Mouse (Mus musculus) hindbrain, embryonic 15.5 days (tissue): ENCODE results near the gene Syne1. TPM values are rescaled to one million over a fixed set of nuclear protein-coding genes. Genes with fewer than 3 reads are reported as not detected.

Experiments
- ATAC-seq: fragments of 200-750 bp; cut with Nextera tagmentation; 2 replicates; pipeline ENCODE4 v1.8.0; 2017; ENCODE audit warnings: low read depth, moderate number of reproducible peaks, moderate TSS enrichment; ENCODE audit not compliant: low FRiP score
- H3K27ac ChIP-seq: fragments of 300-500 bp; sonication (generic); replicated peaks from 2 replicates; pipeline ENCODE4 v1.5.1; 2015; ENCODE audit warnings: mild to moderate bottlenecking, inconsistent platforms
- H3K27me3 ChIP-seq: fragments of 300-500 bp; sonication (generic); 2 replicates; pipeline ENCODE4 v1.6.1; 2015; ENCODE audit warnings: control low read depth, inconsistent platforms
- H3K36me3 ChIP-seq: fragments of 300-500 bp; sonication (generic); 2 replicates; pipeline ENCODE4 v1.6.1; 2015; ENCODE audit warnings: control low read depth, inconsistent platforms
- H3K4me1 ChIP-seq: fragments of 300-500 bp; sonication (generic); replicated peaks from 2 replicates; pipeline ENCODE4 v1.6.1; 2015; ENCODE audit warnings: control low read depth, inconsistent platforms
- H3K4me2 ChIP-seq: fragments of 300-500 bp; sonication (generic); 2 replicates; pipeline ENCODE4 v1.6.1; 2015; ENCODE audit warnings: moderate library complexity, mild to moderate bottlenecking, inconsistent platforms
- H3K4me3 ChIP-seq: fragments of 300-500 bp; sonication (generic); 2 replicates; pipeline ENCODE4 v1.5.1; 2015; ENCODE audit warnings: mild to moderate bottlenecking, inconsistent platforms
- H3K9ac ChIP-seq: fragments of 300-500 bp; sonication (generic); 2 replicates; pipeline ENCODE4 v1.6.1; 2015; ENCODE audit warnings: inconsistent platforms
- H3K9me3 ChIP-seq: fragments of 300-500 bp; sonication (generic); 2 replicates; pipeline ENCODE4 v1.6.1; 2016; ENCODE audit warnings: control low read depth, inconsistent platforms
- WGBS: fragments of 180-500 bp; shearing (Covaris S2); methylation state at CpG from one replicate; pipeline ENCODE4 v1.1.7; 2015; 5-methylcytosine and 5-hydroxymethylcytosine counted together
- polyA plus RNA-seq: library from polyadenylated mRNA; unstranded; fragments of >200 nt; fragmentation: Nextera tagmentation; extraction: Ambion mirVana; gene quantifications from 2 replicates; pipeline ENCODE4 v1.2.1, GENCODE M21; 2015

The Syne1 gene
- polyA plus RNA-seq, 1 experiment from 2014 or later: 15.2 TPM

GRCm38 (mm10) chr10:5480097-5480496, 71.2 kb downstream of the Syne1 start:
- no peaks in the 10 kb centered on the region for H3K9me3 ChIP-seq
- no peak overlapping the region for H3K9ac ChIP-seq
- H3K36me3 ChIP-seq: no peaks in the 10 kb centered on the region
- no peaks in the 10 kb centered on the region for H3K4me1 ChIP-seq
- no peaks in the 10 kb centered on the region for H3K27me3 ChIP-seq
- no peak for ATAC-seq
- no peak overlapping the region for H3K4me2 ChIP-seq
- no peak overlapping the region for H3K27ac ChIP-seq
- WGBS: 56% methylated on average over 6 of the region's 6 CpGs
- H3K4me3 ChIP-seq: no peak overlapping the region

GRCm38 (mm10) chr10:5468638-5469037, 82.6 kb downstream of the Syne1 start:
- no peaks in the 10 kb centered on the region for H3K9me3 ChIP-seq
- no peak overlapping the region for H3K4me2 ChIP-seq
- no peak overlapping the region for H3K4me3 ChIP-seq
- H3K9ac ChIP-seq: no peak overlapping the region
- WGBS: 95% methylated on average over 2 of the region's 2 CpGs
- H3K27me3 ChIP-seq: no peaks in the 10 kb centered on the region
- no peaks in the 10 kb centered on the region for H3K4me1 ChIP-seq
- H3K36me3 ChIP-seq: no peaks in the 10 kb centered on the region
- ATAC-seq: no peak
- H3K27ac ChIP-seq: no peak overlapping the region

- Histone ChIP-seq H3K9ac (no peak overlapping the region), H3K27ac (no peak overlapping the region), H3K36me3 (no peaks in the 10 kb centered on the region), H3K4me3 (no peak overlapping the region), H3K27me3 (no peaks in the 10 kb centered on the region), H3K9me3 (no peaks in the 10 kb centered on the region), H3K4me1 (no peaks in the 10 kb centered on the region), H3K4me2 (no peak overlapping the region)
- ATAC-seq: no peak
These were observed 97.5 kb downstream of the Syne1 start for GRCm38 (mm10) chr10:5453830-5454229.

- WGBS: 91% methylated on average over 2 of the region's 2 CpGs
- Histone ChIP-seq H3K27me3 (no peaks in the 10 kb centered on the region), H3K4me2 (no peak overlapping the region), H3K4me1 (no peaks in the 10 kb centered on the region), H3K4me3 (no peak overlapping the region), H3K9ac (no peak overlapping the region), H3K36me3 (no peaks in the 10 kb centered on the region), H3K27ac (no peak overlapping the region), H3K9me3 (no peaks in the 10 kb centered on the region)
- no peak for ATAC-seq
These were observed 101.3 kb downstream of the Syne1 start for GRCm38 (mm10) chr10:5449944-5450343.

GRCm38 (mm10) chr10:5447950-5448716, 103.1 kb downstream of the Syne1 start:
- Histone ChIP-seq H3K4me1 (no peaks in the 10 kb centered on the region), H3K27ac (no peak overlapping the region), H3K4me3 (no peak overlapping the region), H3K27me3 (no peaks in the 10 kb centered on the region), H3K4me2 (no peak overlapping the region), H3K9me3 (no peaks in the 10 kb centered on the region), H3K36me3 (no peaks in the 10 kb centered on the region), H3K9ac (no peak overlapping the region)
- no peak for ATAC-seq
- WGBS: 68% methylated on average over 4 of the region's 4 CpGs

- ATAC-seq: no peak
- no peak overlapping the region for H3K27ac ChIP-seq
- no peaks in the 10 kb centered on the region for H3K4me1 ChIP-seq
- no peaks in the 10 kb centered on the region for H3K36me3 ChIP-seq
- no peaks in the 10 kb centered on the region for H3K27me3 ChIP-seq
- H3K9me3 ChIP-seq: no peaks in the 10 kb centered on the region
- no peak overlapping the region for H3K9ac ChIP-seq
- WGBS: 92% methylated on average over 3 of the region's 3 CpGs
- H3K4me2 ChIP-seq: no peak overlapping the region
- no peak overlapping the region for H3K4me3 ChIP-seq
These were observed 106.0 kb downstream of the Syne1 start for GRCm38 (mm10) chr10:5445313-5445712.

- 88% methylated on average over 2 of the region's 2 CpGs for WGBS
- H3K9ac ChIP-seq: no peak overlapping the region
These were observed 108.3 kb downstream of the Syne1 start for GRCm38 (mm10) chr10:5443020-5443419.

GRCm38 (mm10) chr10:5439802-5440350, 111.4 kb downstream of the Syne1 start:
- Histone ChIP-seq H3K27me3 (no peaks in the 10 kb centered on the region), H3K9ac (no peak overlapping the region), H3K4me1 (no peaks in the 10 kb centered on the region), H3K9me3 (no peaks in the 10 kb centered on the region), H3K36me3 (no peaks in the 10 kb centered on the region), H3K4me3 (no peak overlapping the region), H3K4me2 (no peak overlapping the region), H3K27ac (no peak overlapping the region)
- ATAC-seq: no peak
- WGBS: 41% methylated on average over 2 of the region's 2 CpGs

More at GRCm38 (mm10) chr10:5443020-5443419, 108.3 kb downstream of the Syne1 start:
- Histone ChIP-seq H3K36me3 (no peaks in the 10 kb centered on the region), H3K4me3 (no peak overlapping the region), H3K4me1 (no peaks in the 10 kb centered on the region), H3K4me2 (no peak overlapping the region), H3K9me3 (no peaks in the 10 kb centered on the region), H3K27ac (no peak overlapping the region), H3K27me3 (no peaks in the 10 kb centered on the region)
- no peak for ATAC-seq

GRCm38 (mm10) chr10:5437766-5438165, 113.5 kb downstream of the Syne1 start:
- Histone ChIP-seq H3K9ac (no peak overlapping the region), H3K27ac (no peak overlapping the region), H3K4me2 (no peak overlapping the region), H3K4me3 (no peak overlapping the region), H3K4me1 (no peaks in the 10 kb centered on the region), H3K9me3 (no peaks in the 10 kb centered on the region), H3K27me3 (no peaks in the 10 kb centered on the region), H3K36me3 (no peaks in the 10 kb centered on the region)
- no peak for ATAC-seq
- 95% methylated on average over 2 of the region's 2 CpGs for WGBS

- ATAC-seq: no peak
- no peak overlapping the region for H3K4me2 ChIP-seq
- H3K27me3 ChIP-seq: no peaks in the 10 kb centered on the region
- H3K4me1 ChIP-seq: no peaks in the 10 kb centered on the region
- peaks cover 4% of the 10 kb centered on the region for H3K36me3 ChIP-seq
- no peak overlapping the region for H3K9ac ChIP-seq
- no peak overlapping the region for H3K27ac ChIP-seq
- WGBS: 65% methylated on average over 4 of the region's 4 CpGs
- H3K4me3 ChIP-seq: no peak overlapping the region
- H3K9me3 ChIP-seq: no peaks in the 10 kb centered on the region
These were observed 127.3 kb downstream of the Syne1 start for GRCm38 (mm10) chr10:5423984-5424383.

GRCm38 (mm10) chr10:5415730-5416129, 135.6 kb downstream of the Syne1 start:
- H3K4me1 ChIP-seq: no peaks in the 10 kb centered on the region
- H3K9ac ChIP-seq: no peak overlapping the region
- no peak overlapping the region for H3K4me3 ChIP-seq
- H3K27ac ChIP-seq: no peak overlapping the region
- H3K36me3 ChIP-seq: peaks cover 4% of the 10 kb centered on the region
- ATAC-seq: no peak
- no peaks in the 10 kb centered on the region for H3K27me3 ChIP-seq
- WGBS: 87% methylated on average over 3 of the region's 3 CpGs
- H3K4me2 ChIP-seq: no peak overlapping the region
- no peaks in the 10 kb centered on the region for H3K9me3 ChIP-seq

GRCm38 (mm10) chr10:5384131-5384776, 167.0 kb downstream of the Syne1 start:
- no peaks in the 10 kb centered on the region for H3K36me3 ChIP-seq
- H3K4me2 ChIP-seq: no peak overlapping the region
- no peaks in the 10 kb centered on the region for H3K9me3 ChIP-seq
- no peaks in the 10 kb centered on the region for H3K4me1 ChIP-seq
- ATAC-seq: no peak
- H3K27me3 ChIP-seq: no peaks in the 10 kb centered on the region
- WGBS: 79% methylated on average over 6 of the region's 6 CpGs
- H3K9ac ChIP-seq: no peak overlapping the region
- H3K4me3 ChIP-seq: no peak overlapping the region
- H3K27ac ChIP-seq: no peak overlapping the region
